Mouse (Mus musculus): Measurements from ENCODE around the gene 9930111J21Rik1. TPM values are rescaled to one million over a fixed set of nuclear protein-coding genes. Genes with fewer than 3 reads are reported as not detected.
"Not testable (repeated sequence)": the region's sequence is repeated elsewhere in the genome, so short reads cannot be mapped to it uniquely, and the experiment has no call there.

9930111J21Rik1 gene
- total RNA-seq, 4 experiments from 2014 or later: 0.96 to 3.1 (median 1.8) TPM

DNA sequence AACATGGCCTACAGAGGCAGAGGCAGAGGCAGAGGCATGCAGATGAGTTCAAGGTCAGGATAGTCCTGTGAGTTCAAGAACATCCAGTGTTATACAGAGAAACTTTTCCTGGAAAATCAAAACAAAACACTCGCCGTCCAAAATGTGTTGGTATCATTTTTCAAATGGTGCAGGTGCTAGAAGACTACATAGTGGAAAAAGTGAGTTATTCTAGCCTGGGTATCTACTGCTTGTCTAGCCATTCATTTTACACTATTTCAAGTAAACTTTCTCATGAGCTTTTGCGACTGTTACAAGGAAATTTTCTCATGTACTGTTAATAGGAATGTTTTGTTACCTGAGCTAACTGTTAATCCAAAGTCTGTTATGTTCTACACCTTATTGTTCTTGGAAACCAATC, 60.8 kb downstream of the 9930111J21Rik1 start:
- no peak for DNase-seq (ENCODE audit: low spot score in 2 of 2)

DNA sequence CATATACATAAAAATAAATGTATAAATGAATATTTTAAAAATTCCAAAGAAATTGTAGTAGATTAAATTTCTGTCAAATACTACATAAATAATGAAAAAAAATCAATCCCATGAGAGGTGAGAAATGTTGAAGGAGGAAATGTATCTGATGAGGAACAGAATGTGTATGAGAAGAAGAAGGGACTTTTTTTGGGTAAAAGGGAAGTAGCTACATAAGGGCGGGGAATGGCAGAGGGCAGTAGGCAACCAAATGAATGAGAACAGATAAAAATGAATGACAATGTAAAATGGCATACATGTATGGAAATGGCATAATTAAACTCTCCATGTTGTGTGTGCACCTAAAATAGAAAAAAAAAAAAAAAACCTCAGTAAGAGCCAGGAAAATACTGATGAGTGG, 65.6 kb downstream of the 9930111J21Rik1 start:
- no peak for DNase-seq (ENCODE audit: low spot score in 2 of 2)

DNA sequence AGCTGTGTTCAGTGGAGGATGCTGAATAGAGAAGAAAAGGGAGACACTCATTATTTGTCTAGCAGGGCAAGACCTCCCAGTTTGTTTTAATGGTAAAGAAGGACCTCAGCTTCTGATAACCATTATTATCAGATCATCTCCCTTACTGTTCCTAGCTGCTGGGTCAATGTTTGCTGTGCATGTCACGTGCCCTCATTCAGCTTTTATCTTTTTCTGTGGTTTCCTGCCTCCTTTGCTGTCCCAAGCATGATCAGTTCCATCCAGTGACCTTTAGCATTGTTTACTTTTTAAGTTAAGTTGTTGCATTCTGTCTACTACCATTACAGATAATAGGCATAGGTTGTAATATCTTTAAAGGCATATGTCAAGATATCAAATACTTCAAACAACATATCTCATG, 70.7 kb downstream of the 9930111J21Rik1 start:
- DNase-seq (ENCODE audit: low spot score in 2 of 2): no peak

DNA sequence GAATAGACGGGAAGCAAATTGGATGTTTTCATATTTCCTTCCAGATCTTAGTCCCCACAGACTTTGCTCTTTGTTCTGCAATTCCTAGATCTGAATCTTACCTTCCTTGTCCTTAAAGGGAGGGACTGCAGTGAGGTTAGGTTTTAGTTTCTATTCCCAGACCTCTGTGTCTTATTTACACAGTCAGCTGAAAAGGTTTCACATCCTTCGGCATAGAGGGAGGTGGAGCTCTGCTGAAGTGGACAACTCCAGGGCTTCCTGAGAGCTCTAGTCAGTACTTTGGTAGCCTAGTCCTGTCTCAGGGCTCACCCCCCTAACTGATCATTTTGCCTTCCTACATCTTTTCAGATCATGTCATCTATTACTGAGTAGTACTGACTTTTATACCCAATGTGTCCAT, 77.2 kb downstream of the 9930111J21Rik1 start, which contains the start of gene Gm5431:
Gene Gm5431 (minus strand): TSS at position 194 of the 400 bp plus-strand sequence.
- no peak for DNase-seq (ENCODE audit: low spot score in 2 of 2)

DNA sequence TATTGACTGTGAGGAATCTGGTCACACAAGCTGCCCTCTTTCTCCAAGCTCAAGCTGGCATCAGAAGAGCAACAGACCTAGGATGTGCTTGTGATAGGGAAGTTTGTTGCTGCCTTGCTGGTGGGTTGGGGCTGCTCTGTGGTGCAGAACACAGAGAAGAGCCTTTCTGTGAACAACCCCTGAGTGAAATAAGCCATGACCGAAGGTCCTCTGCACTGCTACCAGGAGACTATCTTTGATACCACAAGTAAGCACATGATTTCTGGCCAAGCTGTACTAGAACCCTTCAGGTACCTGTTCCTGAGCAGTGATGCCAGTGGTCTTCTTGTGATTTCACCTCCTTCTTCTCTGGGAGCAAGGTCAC, 77.6 kb downstream of the 9930111J21Rik1 start:
- DNase-seq (ENCODE audit: low spot score in 2 of 2): not testable (repeated sequence)

DNA sequence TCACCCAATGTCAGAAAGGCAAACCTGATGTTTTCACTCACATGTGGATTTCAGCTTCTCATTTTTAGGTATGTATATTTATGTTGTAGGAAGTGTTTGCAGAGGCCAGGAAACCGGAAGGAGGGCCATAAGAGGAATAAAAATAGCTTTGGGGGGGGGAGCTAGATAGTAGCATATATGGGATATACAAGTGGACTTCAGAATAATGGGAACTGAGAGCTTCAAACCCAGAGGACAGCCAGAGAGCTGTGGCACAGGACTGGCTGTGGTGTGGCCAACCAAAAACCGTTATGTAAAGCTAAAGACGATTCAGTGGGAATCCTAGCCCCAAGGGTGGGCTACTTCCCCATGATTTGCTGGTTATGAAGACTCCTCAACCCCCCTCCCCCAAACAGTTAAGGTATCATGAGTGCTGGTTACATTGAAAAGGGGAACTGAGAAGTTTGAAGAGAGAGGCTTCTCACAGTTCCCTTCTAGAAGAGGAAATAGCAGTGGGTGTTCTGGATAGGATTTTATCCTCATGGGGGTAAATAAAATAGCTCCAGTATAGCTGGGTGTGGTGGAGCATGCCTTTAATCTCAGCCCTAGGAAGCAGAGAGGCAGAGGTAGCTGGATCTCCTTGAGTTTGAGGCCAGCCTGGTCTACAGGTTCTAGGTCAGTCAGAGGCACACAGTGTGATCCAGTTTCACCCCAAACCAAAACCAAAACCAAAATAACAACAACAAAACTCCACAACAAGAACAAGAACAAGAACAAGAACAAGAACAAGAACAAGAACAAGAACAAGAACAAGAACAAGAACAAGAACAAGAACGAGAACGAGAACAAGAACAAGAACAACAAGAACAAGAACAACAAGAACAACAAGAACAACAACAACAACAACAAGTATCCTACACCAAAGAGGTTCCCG, 78.3 kb downstream of the 9930111J21Rik1 start:
- not testable (repeated sequence) for DNase-seq (ENCODE audit: low spot score in 2 of 2)

DNA sequence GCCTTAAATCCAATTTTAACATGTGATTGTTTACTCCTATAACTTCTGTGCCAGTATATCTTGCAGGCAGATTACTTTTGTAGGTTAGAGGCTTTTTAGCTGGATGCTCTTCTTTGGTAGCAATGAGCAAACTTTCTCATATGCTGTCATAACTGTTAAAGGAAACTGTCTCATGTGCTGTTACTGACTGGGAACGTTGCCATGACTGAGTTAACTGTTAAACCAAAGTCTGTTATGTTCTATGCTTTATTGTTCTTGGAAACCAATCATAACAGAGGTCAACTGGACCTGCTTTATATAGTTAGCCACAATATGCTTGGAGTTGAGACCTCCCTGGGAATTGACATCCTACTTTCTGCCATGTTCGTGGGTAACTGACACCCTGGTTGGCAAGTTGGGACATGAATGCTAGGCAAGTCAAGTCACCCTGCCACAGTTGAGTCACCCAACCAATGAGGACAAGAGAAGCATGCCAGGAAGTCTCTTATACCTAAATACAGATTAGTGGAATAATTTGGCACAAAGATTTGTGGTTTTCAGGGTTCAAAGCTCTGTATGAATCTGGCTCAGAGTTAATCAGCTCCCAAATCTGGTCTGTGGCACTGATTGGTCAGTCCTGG, 80.3 kb downstream of the 9930111J21Rik1 start:
- no peak for DNase-seq (ENCODE audit: low spot score in 2 of 2)

Other genes starting within 250 kb of the 9930111J21Rik1 start
- 100 to 1,000 TPM; 246 to 281 (median 256) TPM for gene Rack1, start 179.1 kb downstream of the 9930111J21Rik1 start, total RNA-seq (2022)
- 10 to 100 TPM; 57.7 to 65.7 (median 61.3) TPM for gene Trim41, start 162.0 kb downstream of the 9930111J21Rik1 start, total RNA-seq (2022)
- 1 to 10 TPM; 3.4 to 4.5 (median 3.8) TPM for gene Trim7, start 153.3 kb downstream of the 9930111J21Rik1 start, total RNA-seq (2022)
- 1 to 10 TPM in 1 of 4 experiments, under 1 TPM in 3; 0.38 to 1.8 (median 0.45) TPM for gene Gm12184, start 152.7 kb downstream of the 9930111J21Rik1 start, total RNA-seq (2022)
- 10 to 100 TPM in 2 of 4 experiments, 1 to 10 TPM in 2; 8.3 to 14.0 (median 10.7) TPM for gene Irgm1, start 107.7 kb downstream of the 9930111J21Rik1 start, total RNA-seq (2022)
- gene Gm5431, start 77.2 kb downstream of the 9930111J21Rik1 start, total RNA-seq (2022): under 1 TPM in 3 of 4 experiments, not detected in 1; 0.17 to 0.86 (median 0.53) TPM
- gene Psme2b, start 33.2 kb downstream of the 9930111J21Rik1 start, total RNA-seq (2022): 1 to 10 TPM; 1.2 to 3.5 (median 2.6) TPM
- not detected for gene Olfr56, start 509 bp downstream of the 9930111J21Rik1 start, total RNA-seq (2022)
- gene Gm12185, start 12.8 kb upstream of the 9930111J21Rik1 start, total RNA-seq (2022): under 1 TPM; 0.30 to 0.41 (median 0.37) TPM
- 1 to 10 TPM in 2 of 4 experiments, under 1 TPM in 2; 0.42 to 1.3 (median 0.88) TPM for gene Tgtp1, start 14.8 kb upstream of the 9930111J21Rik1 start, total RNA-seq (2022)
- 1 to 10 TPM; 1.3 to 3.1 (median 2.4) TPM for gene 9930111J21Rik2, start 71.8 kb upstream of the 9930111J21Rik1 start, total RNA-seq (2022)
- gene Tgtp2, start 84.8 kb upstream of the 9930111J21Rik1 start, total RNA-seq (2022): under 1 TPM in 2 of 4 experiments, not detected in 2; 0.23 to 0.56 TPM
- gene Ifi47, start 97.2 kb upstream of the 9930111J21Rik1 start, total RNA-seq (2022): 1 to 10 TPM in 1 of 4 experiments, under 1 TPM in 3; 0.81 to 1.0 (median 0.88) TPM
- not detected for gene Olfr1396, start 135.5 kb upstream of the 9930111J21Rik1 start, total RNA-seq (2022)
- not detected for gene Olfr1395, start 162.9 kb upstream of the 9930111J21Rik1 start, total RNA-seq (2022)
- not detected for gene Olfr1394, start 175.0 kb upstream of the 9930111J21Rik1 start, total RNA-seq (2022)
- gene Btnl9, start 207.8 kb upstream of the 9930111J21Rik1 start, total RNA-seq (2022): under 1 TPM in 1 of 4 experiments, not detected in 3; 0.09 TPM
- 10 to 100 TPM; 64.1 to 83.4 (median 73.4) TPM for gene Zfp62, start 223.9 kb upstream of the 9930111J21Rik1 start, total RNA-seq (2022)